Mouse (Mus musculus): ENCODE results near the gene Tekt4. TPM values are rescaled to one million over a fixed set of nuclear protein-coding genes. Genes with fewer than 3 reads are reported as not detected.

Tekt4 gene
- polyA plus RNA-seq, 1 experiment: 0.06 TPM

DNA sequence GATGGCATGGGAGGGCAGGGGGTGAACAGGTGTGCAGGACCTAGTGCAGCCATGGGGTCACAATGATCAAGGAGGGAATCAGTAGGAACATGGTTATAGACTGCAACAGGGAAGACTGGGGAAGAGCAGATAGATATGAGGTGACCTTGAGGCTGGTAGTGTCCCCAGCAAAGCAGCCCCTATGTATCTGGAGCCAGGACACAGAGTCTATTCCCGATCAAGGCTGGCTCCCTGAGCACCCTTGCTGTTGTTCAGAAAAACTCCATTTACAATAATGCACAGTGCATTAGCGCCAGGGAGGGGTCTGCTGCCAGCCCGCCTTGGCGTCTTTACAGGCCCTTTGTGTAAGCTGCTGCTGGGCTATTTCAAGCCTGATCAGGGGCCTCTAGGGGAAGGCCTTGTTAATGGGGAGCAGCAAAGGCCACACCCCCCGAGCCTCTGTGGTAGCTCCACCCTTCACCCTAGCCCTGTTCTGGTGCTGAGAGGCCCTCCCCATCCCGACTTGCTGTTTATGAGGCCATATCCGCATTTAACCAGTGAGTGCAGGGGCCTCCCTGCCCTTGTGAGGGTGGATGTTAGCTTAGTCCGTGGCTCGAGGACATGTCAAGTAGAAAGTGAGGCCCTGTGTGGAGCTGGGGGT lies 7.9 kb downstream of the Tekt4 start:
- DNase-seq (ENCODE audit: low read depth in 1 of 2, low spot score in 2 of 2): no peak
- WGBS: 34% methylated on average over 9 of the region's 9 CpGs
- H3K27me3 ChIP-seq (ENCODE audit: control insufficient read depth, insufficient read depth, low read length): no peaks in the 10 kb centered on the region
- H3K4me3 ChIP-seq (ENCODE audit: extremely low read depth, insufficient read depth, insufficient read length): no peak overlapping the region
- no peak overlapping the region for H3K27ac ChIP-seq (ENCODE audit: insufficient read depth, low read length)
- TF ChIP-seq CTCF (IDR thresholded peaks at IDR 0.05; ENCODE audit: extremely low read depth, insufficient read depth, insufficient read length, insufficient replicate concordance): no peak
- no peaks in the 10 kb centered on the region for H3K36me3 ChIP-seq (ENCODE audit: control insufficient read depth, insufficient read depth, low read length)
- no peaks in the 10 kb centered on the region for H3K4me1 ChIP-seq (ENCODE audit: control insufficient read depth, insufficient read depth, insufficient read length)

DNA sequence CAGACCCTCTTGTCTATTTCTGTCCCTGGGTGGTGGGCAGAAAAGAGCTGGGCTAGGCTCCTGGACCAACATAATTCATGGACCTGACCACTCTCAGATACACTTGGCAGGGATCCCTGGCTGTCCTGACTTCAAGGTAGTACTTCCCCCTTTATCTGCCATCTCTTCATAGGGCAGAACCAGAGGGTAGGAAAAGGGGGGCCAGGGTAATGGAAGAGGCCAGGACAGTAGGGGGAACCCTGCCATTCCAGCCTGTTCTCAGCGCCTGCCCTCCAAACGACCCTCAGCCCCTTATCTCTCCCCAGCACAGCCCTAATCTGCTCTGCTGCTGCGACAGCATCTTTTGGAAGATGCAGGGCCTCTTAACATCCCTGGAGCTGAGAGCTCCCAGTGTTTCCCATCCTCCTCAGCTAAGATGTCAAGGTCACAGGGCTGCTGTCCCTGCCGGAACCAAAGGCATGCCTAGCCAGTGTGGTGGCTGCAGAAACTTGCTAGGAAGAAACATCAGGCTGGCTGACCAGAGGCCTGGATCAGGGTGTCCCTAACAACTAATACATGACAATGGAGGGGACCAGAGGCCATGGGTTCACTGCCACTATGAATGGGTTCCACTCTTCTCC lies 9.0 kb downstream of the Tekt4 start:
- 75% methylated on average over 4 of the region's 4 CpGs for WGBS
- Histone ChIP-seq H3K36me3 (ENCODE audit: control insufficient read depth, insufficient read depth, low read length) (no peaks in the 10 kb centered on the region), H3K4me3 (ENCODE audit: extremely low read depth, insufficient read depth, insufficient read length) (no peak overlapping the region), H3K27me3 (ENCODE audit: control insufficient read depth, insufficient read depth, low read length) (no peaks in the 10 kb centered on the region), H3K27ac (ENCODE audit: insufficient read depth, low read length) (no peak overlapping the region), H3K4me1 (ENCODE audit: control insufficient read depth, insufficient read depth, insufficient read length) (no peaks in the 10 kb centered on the region)
- TF ChIP-seq POLR2A (IDR thresholded peaks at IDR 0.05; ENCODE audit: low read depth, low read length): no peak
- TF ChIP-seq CTCF (IDR thresholded peaks at IDR 0.05; ENCODE audit: extremely low read depth, insufficient read depth, insufficient read length, insufficient replicate concordance): no peak
- no peak for DNase-seq (ENCODE audit: low read depth in 1 of 2, low spot score in 2 of 2)

- no peak for DNase-seq (ENCODE audit: low read depth in 1 of 2, low spot score in 2 of 2)
- Histone ChIP-seq H3K4me3 (ENCODE audit: extremely low read depth, insufficient read depth, insufficient read length) (no peak overlapping the region), H3K4me1 (ENCODE audit: control insufficient read depth, insufficient read depth, insufficient read length) (no peaks in the 10 kb centered on the region), H3K36me3 (ENCODE audit: control insufficient read depth, insufficient read depth, low read length) (no peaks in the 10 kb centered on the region), H3K27ac (ENCODE audit: insufficient read depth, low read length) (no peak overlapping the region), H3K27me3 (ENCODE audit: control insufficient read depth, insufficient read depth, low read length) (no peaks in the 10 kb centered on the region)
- WGBS: 77% methylated on average over 4 of the region's 4 CpGs
- TF ChIP-seq CTCF (IDR thresholded peaks at IDR 0.05; ENCODE audit: extremely low read depth, insufficient read depth, insufficient read length, insufficient replicate concordance) (no peak), POLR2A (IDR thresholded peaks at IDR 0.05; ENCODE audit: low read depth, low read length) (no peak)
These were observed 9.7 kb downstream of the Tekt4 start for GRCm38 (mm10) chr17:25464091-25464490.

- no peaks in the 10 kb centered on the region for H3K27me3 ChIP-seq (ENCODE audit: control insufficient read depth, insufficient read depth, low read length)
- H3K27ac ChIP-seq (ENCODE audit: insufficient read depth, low read length): no peak overlapping the region
- no peak for DNase-seq (ENCODE audit: low read depth in 1 of 2, low spot score in 2 of 2)
- no peaks in the 10 kb centered on the region for H3K36me3 ChIP-seq (ENCODE audit: control insufficient read depth, insufficient read depth, low read length)
- no peak for TF ChIP-seq POLR2A (IDR thresholded peaks at IDR 0.05; ENCODE audit: low read depth, low read length)
- no peak for TF ChIP-seq CTCF (IDR thresholded peaks at IDR 0.05; ENCODE audit: extremely low read depth, insufficient read depth, insufficient read length, insufficient replicate concordance)
- WGBS: 71% methylated on average over 2 of the region's 2 CpGs
- H3K4me3 ChIP-seq (ENCODE audit: extremely low read depth, insufficient read depth, insufficient read length): no peak overlapping the region
- H3K4me1 ChIP-seq (ENCODE audit: control insufficient read depth, insufficient read depth, insufficient read length): no peaks in the 10 kb centered on the region
These were observed 11.8 kb downstream of the Tekt4 start for GRCm38 (mm10) chr17:25466257-25466656.

GRCm38 (mm10) chr17:25467781-25468180 lies 13.4 kb downstream of the Tekt4 start:
- H3K36me3 ChIP-seq (ENCODE audit: control insufficient read depth, insufficient read depth, low read length): no peaks in the 10 kb centered on the region
- WGBS: 53% methylated on average over 6 of the region's 6 CpGs
- no peak overlapping the region for H3K4me3 ChIP-seq (ENCODE audit: extremely low read depth, insufficient read depth, insufficient read length)
- no peak for DNase-seq (ENCODE audit: low read depth in 1 of 2, low spot score in 2 of 2)
- H3K4me1 ChIP-seq (ENCODE audit: control insufficient read depth, insufficient read depth, insufficient read length): no peaks in the 10 kb centered on the region
- H3K27me3 ChIP-seq (ENCODE audit: control insufficient read depth, insufficient read depth, low read length): no peaks in the 10 kb centered on the region
- TF ChIP-seq POLR2A (IDR thresholded peaks at IDR 0.05; ENCODE audit: low read depth, low read length): no peak
- TF ChIP-seq CTCF (IDR thresholded peaks at IDR 0.05; ENCODE audit: extremely low read depth, insufficient read depth, insufficient read length, insufficient replicate concordance): no peak
- H3K27ac ChIP-seq (ENCODE audit: insufficient read depth, low read length): no peak overlapping the region

DNA sequence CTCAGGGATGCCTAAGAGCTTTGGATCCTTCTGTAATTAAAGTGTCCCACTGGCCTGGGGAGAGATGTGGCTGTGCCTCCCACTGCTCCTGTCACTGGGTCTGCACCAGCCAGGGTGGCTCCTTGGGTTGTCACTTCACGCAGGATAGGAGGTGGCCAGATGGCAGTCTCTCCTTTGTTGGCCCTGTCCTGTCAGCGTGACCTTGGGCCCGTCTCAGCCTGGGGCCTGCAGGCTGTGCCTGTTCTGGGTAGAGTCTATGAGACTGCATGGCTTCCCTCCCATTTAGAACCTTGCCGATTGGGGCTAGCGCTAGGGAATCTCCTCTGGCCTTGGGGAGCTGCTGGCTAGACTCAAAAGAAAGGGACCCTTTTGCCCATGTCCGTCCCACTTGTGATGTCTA lies 13.9 kb downstream of the Tekt4 start:
- DNase-seq (ENCODE audit: low read depth in 1 of 2, low spot score in 2 of 2): no peak
- Histone ChIP-seq H3K4me3 (ENCODE audit: extremely low read depth, insufficient read depth, insufficient read length) (no peak overlapping the region), H3K27ac (ENCODE audit: insufficient read depth, low read length) (no peak overlapping the region), H3K27me3 (ENCODE audit: control insufficient read depth, insufficient read depth, low read length) (no peaks in the 10 kb centered on the region), H3K4me1 (ENCODE audit: control insufficient read depth, insufficient read depth, insufficient read length) (no peaks in the 10 kb centered on the region), H3K36me3 (ENCODE audit: control insufficient read depth, insufficient read depth, low read length) (no peaks in the 10 kb centered on the region)
- 68% methylated on average over 6 of the region's 6 CpGs for WGBS
- TF ChIP-seq CTCF (IDR thresholded peaks at IDR 0.05; ENCODE audit: extremely low read depth, insufficient read depth, insufficient read length, insufficient replicate concordance): no peak
- TF ChIP-seq POLR2A (IDR thresholded peaks at IDR 0.05; ENCODE audit: low read depth, low read length): no peak

DNA sequence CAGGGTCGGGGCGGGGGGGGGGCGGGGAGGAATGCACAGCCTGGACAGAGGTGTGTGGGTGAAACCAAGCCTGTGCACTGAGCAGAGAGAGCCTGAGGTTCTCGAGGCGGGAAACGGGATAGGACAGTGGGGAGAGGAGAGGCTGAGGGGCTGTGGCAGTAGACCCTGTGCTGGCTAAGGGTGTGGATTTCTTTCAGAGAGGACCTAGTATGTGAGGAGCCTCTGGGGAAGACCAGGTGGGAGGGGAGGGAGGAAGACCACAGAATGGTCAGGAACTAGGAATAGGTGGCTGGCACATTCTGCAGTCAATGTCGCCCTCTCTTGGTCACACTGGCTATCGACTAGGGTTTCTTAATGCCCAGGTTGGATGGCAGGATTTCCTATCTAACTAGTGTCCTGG lies 15.4 kb downstream of the Tekt4 start:
- H3K36me3 ChIP-seq (ENCODE audit: control insufficient read depth, insufficient read depth, low read length): no peaks in the 10 kb centered on the region
- H3K4me3 ChIP-seq (ENCODE audit: extremely low read depth, insufficient read depth, insufficient read length): no peak overlapping the region
- H3K27ac ChIP-seq (ENCODE audit: insufficient read depth, low read length): no peak overlapping the region
- H3K27me3 ChIP-seq (ENCODE audit: control insufficient read depth, insufficient read depth, low read length): no peaks in the 10 kb centered on the region
- peak in 1 of 2 experiments; percentile 31 for DNase-seq (ENCODE audit: low read depth in 1 of 2, low spot score in 2 of 2)
- H3K4me1 ChIP-seq (ENCODE audit: control insufficient read depth, insufficient read depth, insufficient read length): no peaks in the 10 kb centered on the region
- peak; percentile 64; the same call in 1 of the 2 replicates for TF ChIP-seq CTCF (IDR thresholded peaks at IDR 0.05; ENCODE audit: extremely low read depth, insufficient read depth, insufficient read length, insufficient replicate concordance)
- TF ChIP-seq POLR2A (IDR thresholded peaks at IDR 0.05; ENCODE audit: low read depth, low read length): no peak
- WGBS: 35% methylated on average over 8 of the region's 8 CpGs

Data from spleen, adult 2 months (tissue).